ENCODE assay signal across 1 mouse cellular context in the genomic region with DNA sequence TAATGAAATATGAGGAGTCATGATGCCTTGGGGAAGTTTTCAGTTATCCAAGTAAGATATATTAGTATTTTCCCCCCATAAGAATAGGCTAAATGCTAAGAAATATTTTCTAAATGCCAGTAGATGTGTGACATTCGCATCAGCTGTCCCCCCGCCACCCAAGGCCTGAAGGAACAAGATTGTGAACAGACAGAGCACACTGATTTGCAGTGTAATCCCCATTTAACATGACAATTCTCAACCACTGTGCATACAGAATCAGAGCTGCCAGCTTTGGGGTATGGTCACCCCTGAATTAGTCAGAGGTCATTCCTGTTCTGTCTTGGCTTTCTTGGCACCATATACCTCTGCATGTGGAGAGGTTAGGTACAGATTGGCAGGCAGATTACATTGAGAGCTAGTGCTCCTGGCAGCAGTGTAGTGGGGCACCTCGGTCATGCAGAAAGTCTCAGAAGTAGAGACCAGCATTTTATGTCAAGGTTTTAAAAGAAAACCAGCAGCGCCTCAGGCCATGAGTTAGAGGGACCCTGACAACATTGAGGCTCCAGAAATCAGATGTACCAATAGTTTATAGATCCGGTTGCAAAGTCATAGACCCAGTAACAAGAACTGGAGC.
TF ChIP-seq lines count a peak whose summit lies in the region.

No protein-coding gene starts in this region.

TF ChIP-seq in CH12.LX, 34 proteins besides CTCF, POLR2A, EP300 and RAD21:
- TF ChIP-seq TBP (conservative IDR thresholded peaks at IDR 0.05; ENCODE audit: low read depth, low read length) (no peak), POLR2AphosphoS2 (IDR thresholded peaks at IDR 0.05; ENCODE audit: low read depth, low read length) (peak; percentile 90; the same call in 1 of the 2 replicates)
